Mouse (Mus musculus): ENCODE results near the gene Hnrnpf.

Hnrnpf gene

DNA sequence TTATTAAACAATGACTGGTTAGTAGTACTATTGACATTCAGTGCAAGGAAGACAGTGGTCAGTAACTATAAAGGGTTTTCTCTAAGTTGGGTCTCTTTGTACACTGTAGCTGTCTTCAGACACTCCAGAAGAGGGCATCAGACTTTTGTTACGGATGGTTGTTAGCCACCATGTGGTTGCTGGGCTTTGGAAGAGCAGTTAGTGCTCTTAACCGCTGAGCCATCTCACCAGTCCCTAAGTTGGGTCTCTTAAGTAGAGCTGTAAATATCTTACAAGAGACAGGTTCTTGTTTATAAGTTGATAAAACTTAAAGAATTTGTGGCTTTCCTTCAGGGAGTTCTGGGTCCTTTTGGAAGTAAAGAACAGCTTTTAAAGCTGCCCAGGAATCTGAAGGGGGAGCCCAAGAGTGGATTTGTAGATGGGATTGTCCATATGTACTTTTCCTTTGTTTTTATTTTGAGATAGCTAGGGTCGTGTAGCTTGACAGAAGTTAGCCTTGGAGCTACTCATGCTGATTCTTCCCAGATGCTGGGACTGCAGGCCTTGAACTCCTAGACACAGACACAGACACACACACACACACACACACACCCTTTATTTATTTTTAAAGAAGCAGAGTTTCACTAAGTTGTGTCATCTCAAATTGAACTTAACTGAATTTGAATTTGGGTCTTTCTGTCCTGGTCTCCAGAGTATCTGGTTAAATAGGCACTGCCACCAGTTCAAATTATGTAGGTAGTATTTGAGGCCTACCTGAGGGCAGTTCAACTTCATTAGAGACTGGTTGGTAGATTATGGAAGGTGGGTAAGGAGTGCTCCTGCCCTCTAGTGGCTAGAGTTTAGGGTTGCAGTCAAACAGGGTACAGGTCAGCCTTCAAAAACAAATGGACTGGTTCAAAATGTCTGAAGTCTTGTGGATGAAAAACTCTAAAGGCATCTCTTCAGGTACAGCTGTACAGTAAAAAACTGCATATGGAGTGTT lies 20.8 kb downstream of the Hnrnpf start:
- peak; percentile 83 for DNase-seq (ENCODE audit: low spot score)

DNA sequence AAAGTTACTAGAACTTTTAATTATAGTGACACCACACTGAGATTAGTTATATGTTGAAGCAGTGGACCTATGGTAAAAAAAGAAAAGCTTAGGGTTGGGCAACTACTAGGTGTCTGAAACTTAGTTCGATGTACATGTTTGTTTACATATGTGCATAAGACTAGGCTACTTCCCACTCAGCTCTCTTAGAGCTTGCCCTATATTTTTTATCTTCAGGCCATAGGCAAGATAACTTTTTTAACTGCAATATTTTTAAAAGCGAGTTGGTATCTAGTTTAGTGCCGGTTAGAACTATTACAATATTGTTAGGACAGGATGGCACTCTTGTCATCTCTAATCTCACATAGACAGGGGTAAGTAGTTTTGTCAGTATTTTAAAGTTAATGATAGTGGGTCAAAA lies 21.9 kb downstream of the Hnrnpf start:
- no peak for DNase-seq (ENCODE audit: low spot score)

DNA sequence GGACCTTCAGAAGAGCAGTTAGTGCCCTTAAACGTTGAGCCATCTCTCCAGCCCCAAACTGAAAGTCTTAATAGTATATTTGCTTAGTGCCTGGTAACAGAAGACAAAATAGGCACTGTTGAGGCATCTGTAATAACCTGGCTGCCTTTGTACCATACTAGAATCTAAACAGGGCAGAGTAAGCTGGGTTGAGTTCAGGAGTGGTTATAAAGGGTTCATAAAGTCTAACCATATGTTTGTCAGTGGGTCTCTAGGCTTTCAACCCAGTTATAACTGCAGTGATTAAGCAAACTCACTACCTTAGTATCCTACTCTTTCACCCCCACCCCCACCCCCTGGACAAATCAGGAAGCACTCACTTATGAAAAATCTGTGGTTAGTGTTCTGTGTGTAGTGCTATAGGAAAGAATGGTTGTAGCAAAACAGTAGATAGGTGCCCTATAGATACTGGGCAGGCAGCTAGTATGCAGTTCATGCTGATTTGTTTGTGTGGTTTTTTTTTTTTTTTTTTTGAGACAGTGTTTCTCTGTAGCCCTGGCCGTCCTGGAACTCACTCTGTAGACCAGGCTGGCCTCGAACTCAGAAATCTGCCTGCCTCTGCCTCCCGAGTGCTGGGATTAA lies 26.9 kb downstream of the Hnrnpf start:
- DNase-seq (ENCODE audit: low spot score): no peak

DNA sequence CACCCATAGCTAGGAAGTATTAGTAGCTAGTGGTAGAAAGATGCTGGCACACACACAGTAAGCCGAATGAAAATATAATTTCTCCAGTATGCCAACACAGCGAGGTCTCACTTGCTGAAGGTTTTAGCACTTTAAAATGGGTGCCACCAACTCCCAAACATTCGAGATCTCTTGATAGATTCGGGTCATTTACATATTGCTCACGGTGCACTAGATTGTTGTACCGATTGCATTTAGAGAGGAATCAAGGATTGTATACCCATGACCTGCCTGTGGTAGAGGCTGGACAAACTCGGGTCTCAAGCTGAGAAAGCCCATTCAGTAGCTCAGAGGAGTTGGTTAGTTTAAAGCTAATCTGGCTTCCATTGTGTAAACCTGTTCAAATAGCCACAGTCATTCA lies 27.8 kb downstream of the Hnrnpf start:
- DNase-seq (ENCODE audit: low spot score): no peak

DNA sequence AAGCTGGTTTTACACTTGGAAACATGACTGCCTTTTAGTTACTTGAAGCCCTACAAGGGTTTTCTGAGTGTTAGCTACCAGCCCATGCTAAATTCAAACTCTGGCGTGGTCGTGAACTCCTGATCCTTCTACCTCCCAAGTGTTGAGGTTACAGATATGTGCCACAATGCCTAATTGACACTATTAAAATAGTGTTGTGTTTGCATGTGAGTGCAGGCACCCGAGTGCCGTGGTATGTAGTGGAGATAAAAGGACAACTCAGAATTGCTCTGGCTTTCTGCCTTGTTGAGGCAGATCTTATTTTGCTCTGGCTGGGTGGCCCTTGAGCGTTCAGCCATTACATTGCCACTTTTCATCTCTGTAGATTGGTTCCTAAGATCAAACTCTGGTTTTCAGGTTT lies 28.6 kb downstream of the Hnrnpf start:
- DNase-seq (ENCODE audit: low spot score): no peak

DNA sequence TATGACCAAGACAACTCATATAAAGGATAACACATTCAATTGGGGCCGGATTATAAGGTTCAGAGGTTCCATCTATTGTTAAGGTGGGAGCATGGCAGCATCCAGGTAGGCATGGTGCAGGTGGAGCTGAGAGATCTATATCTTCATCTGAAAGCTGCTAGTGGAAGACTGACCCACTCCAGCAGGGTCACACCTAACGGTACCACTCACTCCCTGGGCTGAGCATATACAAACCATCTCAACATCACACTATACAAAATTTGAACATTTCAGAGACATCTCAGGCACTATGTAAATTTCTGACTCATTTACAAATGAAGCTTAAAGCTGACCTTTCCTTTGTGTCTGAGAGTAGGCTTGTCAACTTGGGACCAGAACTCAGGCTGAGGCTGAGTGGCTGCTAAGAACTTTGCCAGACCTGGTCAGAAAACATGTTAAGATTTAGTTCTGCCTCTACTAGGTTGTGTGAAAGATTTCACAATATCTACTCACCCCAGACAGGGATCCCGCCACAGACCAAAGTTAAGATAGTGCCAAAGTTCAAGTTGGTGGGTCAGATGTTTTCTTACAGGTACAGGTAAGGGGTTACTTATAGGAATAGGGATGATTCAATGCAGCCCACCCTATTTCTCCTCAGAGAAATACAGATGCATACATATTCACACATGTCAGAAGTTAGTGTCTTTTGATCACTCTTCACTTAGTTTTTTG lies 30.0 kb downstream of the Hnrnpf start:
- DNase-seq (ENCODE audit: low spot score): no peak

DNA sequence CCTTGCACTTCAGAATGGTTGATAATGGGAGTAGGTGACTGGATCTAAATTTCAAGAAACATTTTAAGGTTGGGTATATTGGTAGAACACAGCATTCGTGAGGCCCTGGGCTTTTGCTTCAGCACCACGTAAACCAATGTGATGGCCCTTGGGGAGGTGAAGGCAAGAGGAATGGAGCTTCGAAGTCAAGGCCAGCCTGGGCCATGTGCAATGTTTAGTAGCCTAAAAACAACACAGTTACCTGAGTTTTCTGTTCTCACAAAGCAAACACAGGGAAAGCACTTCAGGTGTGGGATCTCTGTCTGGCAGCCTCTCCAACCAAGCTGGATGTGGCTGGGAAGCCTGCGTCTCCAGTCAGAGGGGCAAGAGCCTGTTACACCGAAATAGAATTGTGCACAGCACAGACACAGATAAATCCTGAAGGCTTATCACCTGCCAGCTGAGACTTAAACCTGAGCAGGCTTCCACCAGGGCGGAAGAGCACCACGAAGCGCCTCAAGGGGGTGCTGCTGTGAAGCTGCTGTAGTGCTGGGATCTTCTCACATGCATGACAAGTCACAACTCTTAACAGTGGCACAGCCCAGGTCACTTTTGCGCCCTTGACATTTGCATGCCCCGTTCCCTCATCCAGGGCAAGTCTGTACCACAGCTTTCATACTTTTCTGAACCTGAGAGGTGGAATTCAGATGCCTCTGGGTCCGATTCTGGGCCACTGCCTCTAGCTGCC lies 32.4 kb downstream of the Hnrnpf start:
- DNase-seq (ENCODE audit: low spot score): peak; percentile 55

DNA sequence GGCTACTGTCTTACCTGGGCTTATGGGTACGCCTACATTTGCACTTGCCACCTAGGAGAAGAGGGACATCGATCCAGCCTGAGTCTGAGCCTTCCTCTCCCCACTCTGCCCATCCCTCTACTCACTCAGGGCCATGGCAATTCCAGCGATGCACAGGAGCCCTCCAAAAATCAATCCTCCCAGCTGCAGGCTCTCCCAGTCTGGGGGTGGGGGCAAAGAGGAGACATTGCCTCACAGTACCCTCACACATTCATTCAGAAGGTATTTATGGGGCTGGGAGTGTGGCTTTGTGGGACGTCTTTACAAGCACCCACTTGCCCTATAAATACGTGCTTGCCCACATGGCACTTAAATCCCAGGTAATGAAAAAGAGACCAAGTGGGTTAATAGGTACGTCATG lies 34.2 kb downstream of the Hnrnpf start:
- no peak for DNase-seq (ENCODE audit: low spot score)

DNA sequence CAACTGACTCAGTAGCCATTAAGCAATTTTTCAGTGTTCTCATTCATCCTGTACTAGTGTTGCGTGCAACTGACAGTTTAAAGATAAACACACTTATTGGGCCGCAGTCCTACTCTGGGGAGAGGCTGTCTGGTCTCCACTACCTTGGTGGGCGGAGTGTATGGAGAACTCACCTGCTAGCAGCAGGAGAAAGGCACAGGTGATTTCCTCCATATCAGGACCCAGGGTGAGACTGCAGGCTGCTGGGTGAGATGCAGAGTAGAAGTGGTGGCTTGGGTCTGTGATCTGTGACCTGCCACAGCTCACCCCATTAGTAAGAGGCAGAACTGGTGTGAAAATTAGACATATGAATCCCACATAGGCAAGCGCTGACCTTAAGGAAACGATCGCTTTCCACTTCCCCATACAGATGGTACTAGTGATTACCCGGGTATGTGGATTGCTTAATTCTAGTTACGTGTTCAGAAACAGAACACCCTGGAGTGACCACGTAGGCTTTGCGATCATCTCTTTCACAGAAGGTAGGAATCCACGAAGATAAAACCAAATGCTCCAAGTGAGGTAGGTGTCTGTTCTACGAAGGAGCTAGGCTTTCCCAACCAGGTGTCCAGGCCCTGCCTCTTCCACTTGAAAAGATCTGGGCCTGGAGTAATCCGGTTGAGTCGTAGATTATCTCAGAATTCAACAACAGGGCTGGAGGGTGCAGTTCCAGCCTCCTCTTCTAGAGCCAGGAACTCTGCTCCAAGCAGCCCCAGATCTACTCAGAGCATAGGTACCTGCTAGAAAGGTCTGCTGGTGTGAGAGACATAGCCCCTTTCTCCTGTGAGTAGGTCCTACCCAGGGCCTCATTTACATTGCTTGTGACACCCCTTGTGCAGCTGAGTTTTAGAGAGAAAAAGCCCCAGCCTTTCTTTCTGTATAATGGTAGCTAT lies 35.8 kb downstream of the Hnrnpf start:
- DNase-seq (ENCODE audit: low spot score): no peak

DNA sequence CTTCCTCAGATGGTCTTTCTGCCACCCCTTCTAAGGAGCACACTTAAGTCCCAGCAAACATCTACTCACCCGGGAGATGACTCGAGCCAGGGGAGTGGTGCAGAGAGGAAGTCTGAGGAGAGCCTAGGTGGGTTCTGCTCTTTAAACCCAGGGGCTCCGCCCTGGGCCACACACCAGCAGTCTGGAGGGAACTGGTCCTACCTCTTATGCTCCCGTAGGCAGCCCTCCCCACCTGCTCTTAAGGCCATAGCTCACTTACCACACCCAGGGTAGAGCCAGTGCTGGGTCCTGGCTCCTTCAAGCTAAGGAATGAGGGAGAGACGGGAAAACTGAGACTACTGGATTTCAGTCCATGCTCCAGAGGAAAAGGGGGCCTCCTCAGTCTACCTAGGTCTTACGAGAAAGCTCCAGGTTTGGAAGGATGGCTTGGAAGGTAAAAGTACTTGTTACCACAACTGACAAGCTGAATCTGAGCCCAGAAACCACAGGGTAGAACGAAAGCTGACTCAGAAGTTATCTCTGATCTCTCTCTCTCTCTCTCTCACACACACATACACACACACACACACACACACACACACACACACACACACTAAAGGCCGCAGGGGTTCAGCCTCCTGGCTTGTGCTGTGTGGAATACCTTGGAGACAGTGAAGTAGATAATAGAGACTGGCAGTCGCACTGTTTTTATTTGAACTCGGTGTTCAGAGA lies 37.3 kb downstream of the Hnrnpf start, which contains the start of gene Fxyd4:
Gene Fxyd4, minus strand, starts transcription at position 471 of the 711 bp plus-strand sequence.
- no peak for DNase-seq (ENCODE audit: low spot score)

DNA sequence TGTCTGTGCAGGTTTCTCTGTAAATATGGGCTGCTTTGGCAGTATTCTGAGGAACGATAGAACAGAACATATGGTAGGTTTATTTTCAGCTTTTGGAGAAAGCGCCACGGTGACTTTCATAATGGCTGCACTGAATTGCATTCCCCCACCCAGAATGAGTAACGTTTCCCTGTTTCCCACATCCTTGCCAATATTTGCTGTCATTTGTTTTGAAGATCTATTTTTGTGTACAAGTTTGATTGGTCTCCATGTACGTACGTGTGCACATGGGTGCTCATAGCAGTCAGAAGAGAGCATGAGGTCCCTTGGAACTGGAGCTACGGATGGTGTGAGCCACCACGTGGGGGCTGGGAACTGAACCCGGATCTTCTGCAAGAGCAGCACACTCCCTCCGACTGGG lies 38.8 kb downstream of the Hnrnpf start:
- DNase-seq (ENCODE audit: low spot score): no peak

DNA sequence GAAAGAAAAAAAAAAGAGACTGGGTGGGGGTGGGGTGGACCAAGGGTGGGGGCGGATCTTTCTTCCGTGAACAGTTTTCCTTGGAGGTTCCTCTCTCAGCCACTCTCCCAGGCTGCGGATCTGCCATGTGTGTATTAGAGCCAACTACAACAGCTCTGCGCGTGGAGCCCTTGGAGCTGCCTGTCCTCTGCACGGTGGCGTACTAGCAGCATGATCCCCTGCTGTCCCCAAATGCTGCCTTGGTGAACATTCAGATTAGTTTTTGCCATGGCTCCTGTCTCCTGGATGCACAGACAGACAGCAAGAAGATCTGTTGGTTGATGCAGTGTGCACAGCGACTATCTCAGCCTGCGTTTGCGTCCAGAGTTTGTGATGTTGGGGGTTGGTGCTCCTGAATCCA lies 42.6 kb downstream of the Hnrnpf start:
- DNase-seq (ENCODE audit: low spot score): no peak

DNA sequence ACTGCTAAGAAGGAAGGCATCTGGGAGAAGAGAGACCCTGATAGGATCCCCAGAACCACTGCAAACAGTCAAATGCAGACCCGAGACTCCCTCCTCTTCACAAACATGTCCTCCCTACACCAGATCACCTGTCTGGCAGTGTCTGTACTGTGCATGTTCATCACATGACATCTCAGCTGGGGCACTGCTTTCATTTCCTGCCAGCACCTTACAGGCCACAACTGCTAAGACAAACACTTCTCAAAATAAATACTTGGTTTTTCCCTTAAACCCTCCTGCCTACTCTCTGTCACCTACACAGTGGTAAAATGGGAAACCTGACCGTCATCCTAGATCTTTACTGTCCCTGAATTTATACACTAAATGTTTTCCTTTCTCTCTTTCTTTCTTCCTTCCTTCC lies 43.8 kb downstream of the Hnrnpf start:
- DNase-seq (ENCODE audit: low spot score): no peak

DNA sequence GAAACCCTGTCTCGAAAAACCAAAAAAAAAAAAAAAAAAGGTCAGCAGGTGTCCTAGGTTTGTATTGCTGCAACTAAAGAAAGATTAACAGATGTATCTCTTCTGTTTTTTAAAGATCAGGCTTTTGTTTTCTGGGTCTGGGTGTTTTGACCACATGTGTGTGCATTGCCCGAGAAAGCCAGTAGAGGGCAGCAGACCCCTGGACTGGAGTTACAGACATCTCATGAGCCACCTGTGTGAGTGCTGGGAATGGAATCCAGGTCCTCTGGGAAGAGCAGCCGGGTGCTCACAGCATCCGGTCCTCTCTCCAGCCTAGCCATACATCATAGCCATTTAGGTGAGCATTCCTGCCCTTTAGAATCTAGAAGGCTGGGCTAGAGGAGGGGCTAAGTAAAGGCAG lies 52.2 kb downstream of the Hnrnpf start:
- DNase-seq (ENCODE audit: low spot score): no peak

DNA sequence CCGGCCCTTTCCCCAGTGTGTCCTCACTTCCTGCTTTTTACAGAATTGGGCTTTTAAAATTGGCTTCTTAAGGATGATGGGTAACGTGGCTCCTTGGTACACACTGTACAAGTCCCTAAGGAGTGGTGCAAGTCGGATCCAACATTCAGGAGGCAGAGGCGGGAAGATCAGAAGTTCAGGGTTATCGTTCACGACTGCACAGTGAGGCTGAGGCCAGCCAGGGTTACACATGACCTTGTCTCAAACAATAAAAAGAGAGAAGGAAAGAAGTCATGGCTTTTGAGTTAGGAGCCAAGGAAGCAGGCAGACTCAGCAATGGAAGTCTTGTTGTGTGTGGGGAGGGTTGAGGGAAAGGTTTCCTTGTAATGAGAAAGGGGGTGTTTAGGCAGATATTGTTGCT lies 56.0 kb downstream of the Hnrnpf start:
- no peak for DNase-seq (ENCODE audit: low spot score)

DNA sequence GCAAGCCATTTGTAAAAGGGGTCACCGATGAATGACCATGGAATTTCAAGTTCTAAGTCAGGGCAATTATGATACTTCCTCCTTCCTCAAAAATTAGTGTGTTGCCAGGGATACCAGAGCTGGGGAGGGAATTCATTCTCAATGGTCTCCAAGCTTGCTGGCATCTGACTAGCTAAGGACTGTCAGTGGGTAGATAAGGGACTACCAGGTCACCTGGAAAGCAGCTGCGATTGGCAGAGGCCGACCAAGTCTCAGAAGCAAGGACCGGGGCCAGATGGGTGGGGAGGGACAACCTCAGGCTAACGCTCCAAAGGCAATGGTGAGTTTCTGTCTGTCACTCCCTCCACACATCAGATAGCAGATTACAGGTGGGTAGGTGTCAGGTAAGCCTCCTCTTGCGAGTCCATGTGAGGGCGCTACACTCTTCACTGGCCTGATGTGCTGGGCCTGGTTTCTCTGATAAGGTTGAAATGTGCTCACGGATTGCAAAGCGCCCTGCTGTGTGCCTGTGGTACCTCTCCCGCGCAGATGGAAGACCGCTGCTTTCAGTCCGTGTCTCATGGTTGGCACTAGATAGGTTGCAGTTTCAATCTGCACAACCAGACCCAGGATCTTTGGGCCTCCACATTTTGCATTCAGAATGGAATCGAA lies 56.9 kb downstream of the Hnrnpf start:
- peak; percentile 13 for DNase-seq (ENCODE audit: low spot score)

DNA sequence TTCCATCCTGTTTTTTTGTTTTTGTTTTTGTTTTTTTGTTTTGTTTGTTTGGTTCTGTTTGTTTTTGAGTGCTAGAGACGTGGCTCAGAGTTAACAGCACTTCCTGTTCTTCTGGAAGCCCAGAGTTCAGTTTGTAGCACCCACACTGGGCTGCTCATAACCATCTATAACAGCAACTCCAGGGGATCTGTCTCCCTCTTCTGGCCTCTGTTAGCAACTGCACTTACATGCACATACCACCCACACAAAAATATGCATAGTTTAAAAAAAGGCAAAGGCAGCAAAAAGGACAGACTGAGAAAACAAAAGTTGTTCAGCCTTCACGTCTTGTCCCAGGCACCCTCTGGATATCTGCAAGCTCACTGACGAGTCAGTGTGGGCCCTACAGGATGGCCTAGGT lies 63.1 kb downstream of the Hnrnpf start:
- DNase-seq (ENCODE audit: low spot score): no peak

DNA sequence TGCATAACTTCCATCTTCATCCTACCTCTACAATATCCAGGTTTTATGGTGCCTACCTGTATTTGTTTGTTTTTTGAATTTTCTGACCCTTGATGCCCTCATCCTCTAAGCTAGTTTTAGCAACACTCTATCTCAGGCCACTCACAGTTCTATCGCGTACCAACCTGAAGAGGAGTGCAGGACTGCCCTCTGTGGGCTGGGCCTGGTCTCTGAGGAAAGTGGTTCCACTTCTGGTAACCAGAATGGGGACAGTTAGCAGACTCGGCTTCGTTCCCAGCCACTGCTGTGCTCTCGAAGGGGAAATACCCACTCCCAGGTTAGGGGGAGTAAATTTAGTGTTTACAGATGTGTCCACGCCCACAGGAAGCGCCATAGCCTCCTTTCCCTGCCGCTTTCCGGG lies 66.6 kb downstream of the Hnrnpf start:
- DNase-seq (ENCODE audit: low spot score): no peak

All from retina, embryonic 14.5 days (tissue).